Mouse (Mus musculus) small intestine, adult 2 months (tissue): ENCODE measurements around the gene Osbpl6.

Experiments used
- CTCF ChIP-seq: fragments of 200-500 bp; IDR thresholded peaks from 2 replicates; pipeline ENCODE4 v1.5.1; 2012; ENCODE audit warnings: low read depth, mild to moderate bottlenecking, control low read depth, inconsistent platforms, low read length, moderate library complexity, mixed read lengths; ENCODE audit not compliant: insufficient replicate concordance, insufficient read length; ENCODE audit errors: extremely low read depth
- POLR2A ChIP-seq: fragments of 200-500 bp; IDR thresholded peaks from 2 replicates; pipeline ENCODE4 v1.6.1; 2012; ENCODE audit warnings: low read depth, mild to moderate bottlenecking, control low read depth, inconsistent platforms, low read length, moderate library complexity

DNA sequence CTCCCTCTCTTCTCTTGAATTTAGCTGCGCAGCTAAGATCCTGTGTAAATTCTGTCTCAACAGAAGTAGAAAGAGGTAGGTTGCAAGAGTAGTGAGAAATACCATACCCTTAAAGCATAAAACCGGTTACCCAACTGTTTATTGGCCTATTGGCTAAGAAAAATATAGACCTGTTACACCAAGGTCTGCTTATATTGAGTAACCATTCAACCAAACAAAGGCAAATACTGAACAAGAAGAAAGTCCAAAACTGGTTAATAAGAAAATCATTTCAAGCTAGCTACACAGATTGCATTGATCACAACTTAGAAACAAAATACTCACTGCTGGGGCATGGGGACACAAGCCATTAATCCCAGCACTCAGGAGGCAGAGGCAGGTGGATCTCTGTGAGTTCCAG is 233.3 kb downstream of the Osbpl6 start:
- TF ChIP-seq CTCF (no peak), POLR2A (no peak)
